Mouse (Mus musculus): ENCODE results near the gene Faap20.

Gene Faap20

GRCm38 (mm10) chr4:155283585-155283984, 34.0 kb downstream of the Faap20 start:
- no peak for DNase-seq (ENCODE audit: low read depth in 1 of 2, low spot score in 2 of 2)

GRCm38 (mm10) chr4:155284521-155285379, 35.1 kb downstream of the Faap20 start:
- DNase-seq (ENCODE audit: low read depth in 1 of 2, low spot score in 2 of 2) = no peak

GRCm38 (mm10) chr4:155286090-155286489, 36.5 kb downstream of the Faap20 start:
- DNase-seq (ENCODE audit: low read depth in 1 of 2, low spot score in 2 of 2) = no peak

- DNase-seq (ENCODE audit: low read depth in 1 of 2, low spot score in 2 of 2) = no peak
Measured at GRCm38 (mm10) chr4:155287713-155288112, 38.1 kb downstream of the Faap20 start.

- DNase-seq (ENCODE audit: low read depth in 1 of 2, low spot score in 2 of 2) = no peak
Measured at GRCm38 (mm10) chr4:155288586-155288985, 39.0 kb downstream of the Faap20 start.

GRCm38 (mm10) chr4:155290045-155290444, 40.4 kb downstream of the Faap20 start:
- no peak for DNase-seq (ENCODE audit: low read depth in 1 of 2, low spot score in 2 of 2)

GRCm38 (mm10) chr4:155292863-155293262, 43.3 kb downstream of the Faap20 start:
- DNase-seq (ENCODE audit: low read depth in 1 of 2, low spot score in 2 of 2) = no peak

- DNase-seq (ENCODE audit: low read depth in 1 of 2, low spot score in 2 of 2) = no peak
Measured at GRCm38 (mm10) chr4:155294381-155294780, 44.8 kb downstream of the Faap20 start.

GRCm38 (mm10) chr4:155295026-155295590, 45.5 kb downstream of the Faap20 start:
- no peak for DNase-seq (ENCODE audit: low read depth in 1 of 2, low spot score in 2 of 2)

- DNase-seq (ENCODE audit: low read depth in 1 of 2, low spot score in 2 of 2) = no peak
Measured at GRCm38 (mm10) chr4:155295996-155296395, 46.4 kb downstream of the Faap20 start.

- DNase-seq (ENCODE audit: low read depth in 1 of 2, low spot score in 2 of 2) = no peak
Measured at GRCm38 (mm10) chr4:155297057-155297456, 47.5 kb downstream of the Faap20 start.

GRCm38 (mm10) chr4:155298826-155299225, 49.2 kb downstream of the Faap20 start:
- DNase-seq (ENCODE audit: low read depth in 1 of 2, low spot score in 2 of 2) = no peak

GRCm38 (mm10) chr4:155300421-155301097, 51.0 kb downstream of the Faap20 start:
- DNase-seq (ENCODE audit: low read depth in 1 of 2, low spot score in 2 of 2) = no peak

GRCm38 (mm10) chr4:155301098-155301447, 51.5 kb downstream of the Faap20 start:
- DNase-seq (ENCODE audit: low read depth in 1 of 2, low spot score in 2 of 2) = no peak

- DNase-seq (ENCODE audit: low read depth in 1 of 2, low spot score in 2 of 2) = no peak
Measured at GRCm38 (mm10) chr4:155301965-155302364, 52.4 kb downstream of the Faap20 start.

- no peak for DNase-seq (ENCODE audit: low read depth in 1 of 2, low spot score in 2 of 2)
Measured at GRCm38 (mm10) chr4:155304508-155305096, 55.0 kb downstream of the Faap20 start.

GRCm38 (mm10) chr4:155305531-155306031, 56.0 kb downstream of the Faap20 start:
- no peak for DNase-seq (ENCODE audit: low read depth in 1 of 2, low spot score in 2 of 2)
